Mouse (Mus musculus) liver, embryonic 11.5 days (tissue): ENCODE results near the gene Frs3. TPM values are rescaled to one million over a fixed set of nuclear protein-coding genes. Genes with fewer than 3 reads are reported as not detected.
A peak's percentile ranks its signal among the peaks of the same experiment; 100 is the strongest.

Experiments
- ATAC-seq: fragments of 200-750 bp; cut with Nextera tagmentation; replicated peaks from 2 replicates; pipeline ENCODE4 v1.8.0; 2017; ENCODE audit warnings: moderate number of reproducible peaks, mild to moderate bottlenecking, moderate TSS enrichment, moderate library complexity; ENCODE audit not compliant: low FRiP score
- DNase-seq: peaks from one replicate; pipeline ENCODE4 v3.0.0-alpha.2; 2017; ENCODE audit warnings: low spot score
- H3K27ac ChIP-seq: fragments of 300-500 bp; sonication (generic); 2 replicates; pipeline ENCODE4 v1.5.1; 2014; ENCODE audit warnings: mild to moderate bottlenecking, low read depth, low read length, control low read depth
- H3K27me3 ChIP-seq: fragments of 300-500 bp; sonication (generic); replicated peaks from 2 replicates; pipeline ENCODE4 v1.6.1; 2014; ENCODE audit warnings: low read length, mixed read lengths; ENCODE audit not compliant: control insufficient read depth, insufficient read depth
- H3K36me3 ChIP-seq: fragments of 300-500 bp; sonication (generic); 2 replicates; pipeline ENCODE4 v1.6.1; 2014; ENCODE audit warnings: mild to moderate bottlenecking, low read length, moderate library complexity, mixed read lengths; ENCODE audit not compliant: control insufficient read depth, insufficient read depth
- H3K4me1 ChIP-seq: fragments of 300-500 bp; sonication (generic); replicated peaks from 2 replicates; pipeline ENCODE4 v1.6.1; 2014; ENCODE audit warnings: low read length, mixed read lengths; ENCODE audit not compliant: control insufficient read depth, insufficient read depth
- H3K4me2 ChIP-seq: fragments of 300-500 bp; sonication (generic); 2 replicates; pipeline ENCODE4 v1.6.1; 2014; ENCODE audit warnings: mild to moderate bottlenecking, control low read depth, moderate library complexity
- H3K4me3 ChIP-seq: fragments of 300-500 bp; sonication (generic); 2 replicates; pipeline ENCODE4 v1.5.1; 2014; ENCODE audit warnings: low read depth, low read length, control low read depth
- H3K9ac ChIP-seq: fragments of 300-500 bp; sonication (generic); 2 replicates; pipeline ENCODE4 v1.6.1; 2014; ENCODE audit warnings: low read depth, low read length, control low read depth
- H3K9me3 ChIP-seq: fragments of 300-500 bp; sonication (generic); 2 replicates; pipeline ENCODE4 v1.6.1; 2016; ENCODE audit warnings: low read length, inconsistent platforms, mixed read lengths; ENCODE audit not compliant: control insufficient read depth
- WGBS: fragments of 180-500 bp; shearing (Covaris S2); extraction: QIAGEN DNeasy Blood & Tissue Kit; methylation state at CpG from one replicate; pipeline ENCODE4 v1.1.7; 2014; 5-methylcytosine and 5-hydroxymethylcytosine counted together
- polyA plus RNA-seq: library from polyadenylated mRNA; unstranded; fragments of >200 nt; fragmentation: Nextera tagmentation; extraction: Ambion mirVana; gene quantifications from 2 replicates; pipeline ENCODE4 v1.2.1, GENCODE M21; 2014

The Frs3 gene
- polyA plus RNA-seq, 1 experiment from 2014 or later = 3.5 TPM

GRCm38 (mm10) chr17:47658741-47659243 is 30.0 kb upstream of the Frs3 start:
- Histone ChIP-seq H3K36me3 (no peaks in the 10 kb centered on the region), H3K4me1 (no peaks in the 10 kb centered on the region), H3K27me3 (no peaks in the 10 kb centered on the region), H3K9me3 (no peaks in the 10 kb centered on the region), H3K4me2 (no peak overlapping the region), H3K9ac (no peak overlapping the region), H3K4me3 (no peak overlapping the region), H3K27ac (no peak overlapping the region)
- WGBS = 60% methylated on average over 3 of the region's 3 CpGs
- DNase-seq = no peak
- ATAC-seq = no peak

- Histone ChIP-seq H3K36me3 (no peaks in the 10 kb centered on the region), H3K4me1 (no peaks in the 10 kb centered on the region), H3K27ac (no peak overlapping the region), H3K27me3 (no peaks in the 10 kb centered on the region), H3K4me2 (no peak overlapping the region), H3K9ac (no peak overlapping the region), H3K9me3 (no peaks in the 10 kb centered on the region), H3K4me3 (no peak overlapping the region)
- no peak for ATAC-seq
- no peak for DNase-seq
- 82% methylated on average over 9 of the region's 9 CpGs for WGBS
Measured at GRCm38 (mm10) chr17:47663009-47663713, 25.7 kb upstream of the Frs3 start.

GRCm38 (mm10) chr17:47664474-47664873 is 24.4 kb upstream of the Frs3 start:
- 81% methylated on average over 7 of the region's 7 CpGs for WGBS
- DNase-seq = no peak
- Histone ChIP-seq H3K4me2 (no peak overlapping the region), H3K9ac (no peak overlapping the region), H3K9me3 (no peaks in the 10 kb centered on the region), H3K27me3 (no peaks in the 10 kb centered on the region), H3K4me3 (no peak overlapping the region), H3K4me1 (no peaks in the 10 kb centered on the region), H3K27ac (no peak overlapping the region), H3K36me3 (no peaks in the 10 kb centered on the region)
- no peak for ATAC-seq

- Histone ChIP-seq H3K27ac (no peak overlapping the region), H3K4me3 (no peak overlapping the region), H3K9ac (no peak overlapping the region), H3K9me3 (no peaks in the 10 kb centered on the region), H3K4me2 (no peak overlapping the region), H3K36me3 (no peaks in the 10 kb centered on the region), H3K27me3 (peaks cover 20% of the 10 kb centered on the region), H3K4me1 (peaks cover 4% of the 10 kb centered on the region)
- ATAC-seq (no peak), DNase-seq (no peak)
- 86% methylated on average over 4 of the region's 4 CpGs for WGBS
Measured at GRCm38 (mm10) chr17:47669166-47669565, 19.7 kb upstream of the Frs3 start.

- ATAC-seq = 0 out of 2 replicates have a peak, but pooled peaks have one; percentile 20
Measured at GRCm38 (mm10) chr17:47671988-47672310, 16.9 kb upstream of the Frs3 start.

GRCm38 (mm10) chr17:47672311-47673111 is 16.3 kb upstream of the Frs3 start:
- peak overlapping the region; percentile 48 for H3K4me3 ChIP-seq
- H3K4me1 ChIP-seq = peaks cover 4% of the 10 kb centered on the region
- H3K36me3 ChIP-seq = no peaks in the 10 kb centered on the region
- H3K4me2 ChIP-seq = peak overlapping the region; percentile 78
- no peaks in the 10 kb centered on the region for H3K9me3 ChIP-seq
- 10% methylated on average over 62 of the region's 68 CpGs for WGBS
- peak overlapping the region; percentile 35; the same call in 1 of the 2 replicates for H3K9ac ChIP-seq
- peaks cover 20% of the 10 kb centered on the region for H3K27me3 ChIP-seq
- ATAC-seq (peak; percentile 20; the same call in 1 of the 2 replicates), DNase-seq (peak; percentile 63)
- H3K27ac ChIP-seq = no peak overlapping the region

More at GRCm38 (mm10) chr17:47671988-47672310, 16.9 kb upstream of the Frs3 start:
- H3K9me3 ChIP-seq = no peaks in the 10 kb centered on the region
- no peak for DNase-seq
- H3K27me3 ChIP-seq = peaks cover 20% of the 10 kb centered on the region
- 24% methylated on average over 14 of the region's 14 CpGs for WGBS
- peaks cover 4% of the 10 kb centered on the region for H3K4me1 ChIP-seq
- peak overlapping the region; percentile 48 for H3K4me3 ChIP-seq
- H3K9ac ChIP-seq = no peak overlapping the region; the same call in 1 of the 2 replicates
- H3K36me3 ChIP-seq = no peaks in the 10 kb centered on the region
- peak overlapping the region; percentile 78 for H3K4me2 ChIP-seq
- no peak overlapping the region for H3K27ac ChIP-seq

- H3K27me3 ChIP-seq = peaks cover 15% of the 10 kb centered on the region
- H3K4me3 ChIP-seq = no peak overlapping the region
- H3K9me3 ChIP-seq = no peaks in the 10 kb centered on the region
- 23% methylated on average over 9 of the region's 9 CpGs for WGBS
- H3K9ac ChIP-seq = no peak overlapping the region
- peaks cover 4% of the 10 kb centered on the region for H3K4me1 ChIP-seq
- ATAC-seq (no peak), DNase-seq (no peak)
- peaks cover 11% of the 10 kb centered on the region; the same call in 1 of the 2 replicates for H3K36me3 ChIP-seq
- no peak overlapping the region for H3K4me2 ChIP-seq
- H3K27ac ChIP-seq = no peak overlapping the region
Measured at GRCm38 (mm10) chr17:47676581-47676980, 12.2 kb upstream of the Frs3 start.

GRCm38 (mm10) chr17:47678238-47678637 is 10.6 kb upstream of the Frs3 start:
- Histone ChIP-seq H3K27me3 (peaks cover under 1% of the 10 kb centered on the region), H3K4me2 (no peak overlapping the region), H3K27ac (no peak overlapping the region), H3K9ac (no peak overlapping the region), H3K36me3 (peaks cover 14% of the 10 kb centered on the region; the same call in 1 of the 2 replicates), H3K4me3 (no peak overlapping the region), H3K4me1 (no peaks in the 10 kb centered on the region), H3K9me3 (no peaks in the 10 kb centered on the region)
- no peak for DNase-seq
- WGBS = 87% methylated on average over 5 of the region's 5 CpGs
- ATAC-seq = no peak
